Mouse (Mus musculus): ENCODE data around the gene Prdm10.

GRCm38 (mm10) chr9:31282536-31282935 is 2.2 kb downstream of the Prdm10 start:
- TF ChIP-seq TAL1 (IDR thresholded peaks at IDR 0.05; ENCODE audit: low read length) (no peak), GATA1 (IDR thresholded peaks at IDR 0.05; ENCODE audit: low read length) (no peak)
